Mouse (Mus musculus) CH12.LX (cell line): ENCODE measurements around the gene 4933424G06Rik.

ENCODE experiments used
- BHLHE40 ChIP-seq: IDR thresholded peaks from 2 replicates; pipeline ENCODE4 v1.6.1; 2011; ENCODE audit warnings: mild to moderate bottlenecking, low read depth, low read length, improper control_type of control experiment
- CHD2 ChIP-seq: IDR thresholded peaks from 2 replicates; pipeline ENCODE4 v1.6.1; 2011; ENCODE audit warnings: low read length, improper control_type of control experiment
- CTCF ChIP-seq, 2 experiments: IDR thresholded peaks in 1 of 2; conservative IDR thresholded peaks in 1 of 2; 2 replicates each; pipeline ENCODE4 v1.5.1; 2011 to 2012; ENCODE audit warnings: low read depth in 2 of 2, low read length in 2 of 2, improper control_type of control experiment in 1 of 2, inconsistent platforms in 1 of 2, mild to moderate bottlenecking in 1 of 2, moderate library complexity in 1 of 2
- ELF1 ChIP-seq: IDR thresholded peaks from 2 replicates; pipeline ENCODE4 v1.6.1; 2014; ENCODE audit warnings: low read depth, mild to moderate bottlenecking, inconsistent platforms, low read length, improper control_type of control experiment
- ETS1 ChIP-seq: conservative IDR thresholded peaks from 2 replicates; pipeline ENCODE4 v1.6.1; 2012; ENCODE audit warnings: low read depth, mild to moderate bottlenecking, inconsistent platforms, low read length, improper control_type of control experiment, moderate library complexity
- POLR2A ChIP-seq: IDR thresholded peaks from 2 replicates; pipeline ENCODE4 v1.6.1; 2011; ENCODE audit warnings: low read depth, mild to moderate bottlenecking, improper control_type of control experiment, low read length
- POLR2AphosphoS2 ChIP-seq: IDR thresholded peaks from 2 replicates; pipeline ENCODE4 v1.6.1; 2011; ENCODE audit warnings: low read depth, low read length, improper control_type of control experiment
- RAD21 ChIP-seq: IDR thresholded peaks from 2 replicates; pipeline ENCODE4 v1.6.1; 2011; ENCODE audit warnings: low read depth, mild to moderate bottlenecking, low read length, improper control_type of control experiment, moderate library complexity
- ZKSCAN1 ChIP-seq: IDR thresholded peaks from 2 replicates; pipeline ENCODE4 v1.6.1; 2012; ENCODE audit warnings: low read depth, inconsistent platforms, low read length, improper control_type of control experiment, borderline replicate concordance

- TF ChIP-seq POLR2AphosphoS2, result no peak
- TF ChIP-seq ELF1, result no peak
- no peak for TF ChIP-seq POLR2A
- TF ChIP-seq RAD21, result no peak
- no peak for TF ChIP-seq CTCF (conservative IDR thresholded peaks at IDR 0.05 in 1 of 2, IDR thresholded peaks at IDR 0.05 in 1 of 2; ENCODE audit: low read depth in 2 of 2, low read length in 2 of 2)
- TF ChIP-seq BHLHE40, result no peak
- no peak for TF ChIP-seq CHD2
- no peak for TF ChIP-seq ETS1
- no peak for TF ChIP-seq ZKSCAN1
These were observed 29.3 kb downstream of the 4933424G06Rik start for GRCm38 (mm10) chr1:36739231-36739630.
